Mouse (Mus musculus): ENCODE measurements at regions not wholly inside any gene's neighbourhood (a gene's known extent, or its start where the extent isn't known, plus 50 kb on each side); places are given as distances from the start of the nearest gene placed in this dataset.

DNA sequence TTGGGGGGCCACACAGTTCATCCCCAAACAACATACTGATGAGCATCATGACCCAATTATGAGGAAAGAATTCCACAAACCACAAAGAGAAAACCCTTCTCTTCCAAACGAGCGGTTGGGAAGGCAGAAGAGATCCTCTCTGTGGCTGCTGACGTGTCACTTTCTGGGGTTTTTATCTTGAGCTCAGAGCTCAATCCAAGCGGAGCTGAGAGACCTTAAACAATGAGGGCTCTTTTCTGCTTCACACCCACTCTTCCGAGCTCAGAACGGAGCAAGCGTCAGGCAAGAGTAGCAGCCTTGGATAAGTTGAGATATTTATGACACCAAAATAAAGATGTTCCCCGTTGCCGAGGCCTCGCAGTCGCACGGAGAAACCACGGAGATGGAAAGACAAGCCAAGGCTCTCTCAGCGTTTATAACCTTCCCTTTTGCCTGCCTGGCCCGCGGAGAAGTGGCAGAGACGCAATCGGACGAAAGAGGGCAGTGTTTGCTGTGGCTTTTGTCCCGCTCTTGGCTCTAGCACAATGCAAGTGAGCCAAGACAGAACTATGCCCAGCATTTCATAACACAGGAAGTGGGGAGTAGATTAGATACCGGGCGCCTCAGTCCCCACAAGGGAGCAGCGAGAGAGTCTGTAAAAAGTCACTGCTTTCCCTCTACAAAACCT is 100.7 kb downstream of the Chic2 start:
- peak; percentile 74 to 80 for DNase-seq (ENCODE audit: low spot score in 2 of 2)

DNA sequence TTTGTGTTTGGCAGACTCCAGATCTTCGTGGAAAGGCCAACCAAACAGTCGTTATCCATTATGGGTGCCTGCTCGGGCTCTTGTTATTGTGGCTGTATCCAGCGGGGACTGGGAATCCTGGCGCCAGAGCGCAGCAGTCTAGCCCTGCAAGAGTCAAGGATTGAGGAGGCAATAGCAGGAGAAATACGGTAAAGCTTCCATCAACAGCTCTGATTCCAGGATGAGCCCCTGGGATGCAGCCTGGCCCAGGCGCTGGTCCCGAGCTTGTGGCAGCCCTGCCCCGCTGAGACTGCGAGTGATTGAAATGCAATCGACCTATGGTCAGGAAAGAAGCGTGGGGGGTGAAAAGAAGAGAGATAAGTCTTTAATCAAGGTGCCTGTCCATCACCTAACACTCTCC is 103.1 kb downstream of the Chic2 start:
- no peak for DNase-seq (ENCODE audit: low spot score in 2 of 2)

DNA sequence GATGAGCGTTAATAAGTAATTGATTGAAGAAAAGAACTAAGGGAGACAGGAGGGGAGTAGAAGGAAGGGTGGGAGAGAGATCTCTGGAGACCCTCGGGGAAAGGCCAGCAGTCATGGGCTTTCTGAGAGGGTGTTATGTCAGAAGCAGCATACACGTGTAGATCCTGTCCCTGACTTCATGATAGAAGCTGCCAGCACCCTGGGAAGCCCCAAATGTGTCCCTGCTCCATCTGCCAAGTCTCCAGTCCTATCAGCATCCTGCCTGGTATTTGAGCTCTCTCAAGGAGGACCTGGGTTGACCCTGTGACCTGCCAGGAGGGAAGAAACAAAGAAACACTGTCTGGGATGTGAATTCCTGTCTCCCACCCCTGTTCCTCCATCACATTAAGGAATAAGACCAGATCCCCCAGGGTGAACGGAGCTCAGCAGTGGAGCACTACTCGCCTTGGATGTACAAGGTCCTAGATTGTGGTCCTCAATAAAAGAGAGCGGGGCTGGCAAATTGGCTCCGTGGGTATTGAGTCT is 107.1 kb downstream of the Chic2 start:
- no peak for DNase-seq (ENCODE audit: low spot score in 2 of 2)

DNA sequence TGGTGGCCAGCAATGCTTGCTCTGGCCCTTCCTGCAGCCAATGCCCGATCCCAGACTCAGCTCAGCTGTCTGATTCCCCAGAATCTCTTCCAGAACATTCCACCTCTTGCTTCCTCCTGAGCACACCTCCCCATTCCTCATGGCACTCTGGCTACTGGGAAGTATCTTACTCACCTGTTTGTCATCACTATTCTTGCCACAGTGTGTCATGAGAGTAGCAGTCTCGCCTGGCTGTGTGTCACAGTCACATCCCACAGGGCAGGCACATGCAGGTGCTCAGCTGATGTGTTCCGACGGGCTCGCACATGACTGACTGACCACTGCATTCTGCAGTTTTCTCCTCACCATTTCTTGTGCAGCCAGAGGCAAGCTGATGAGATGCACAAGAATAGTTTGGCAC is 108.5 kb downstream of the Chic2 start:
- no peak for DNase-seq (ENCODE audit: low spot score in 2 of 2)

DNA sequence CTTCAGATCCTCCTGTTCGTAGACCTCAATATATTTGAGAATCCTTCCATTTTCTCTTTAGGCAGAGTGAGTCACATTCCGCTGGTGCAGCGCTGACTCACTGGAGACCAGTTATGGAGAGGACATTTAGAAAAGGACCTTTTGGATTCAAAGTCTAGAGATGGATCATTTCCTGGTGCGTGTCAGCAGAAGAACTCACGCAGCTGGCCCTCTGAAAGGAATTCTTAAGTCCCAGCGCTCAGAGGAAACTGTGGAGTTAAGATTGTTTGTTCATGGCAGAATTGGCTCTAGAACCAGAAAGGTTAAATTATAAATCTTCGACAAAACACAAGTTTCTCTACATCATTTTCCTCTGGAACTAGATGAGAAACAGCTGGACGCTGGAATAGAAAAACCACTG is 108.9 kb downstream of the Chic2 start:
- DNase-seq (ENCODE audit: low spot score in 2 of 2) = no peak

DNA sequence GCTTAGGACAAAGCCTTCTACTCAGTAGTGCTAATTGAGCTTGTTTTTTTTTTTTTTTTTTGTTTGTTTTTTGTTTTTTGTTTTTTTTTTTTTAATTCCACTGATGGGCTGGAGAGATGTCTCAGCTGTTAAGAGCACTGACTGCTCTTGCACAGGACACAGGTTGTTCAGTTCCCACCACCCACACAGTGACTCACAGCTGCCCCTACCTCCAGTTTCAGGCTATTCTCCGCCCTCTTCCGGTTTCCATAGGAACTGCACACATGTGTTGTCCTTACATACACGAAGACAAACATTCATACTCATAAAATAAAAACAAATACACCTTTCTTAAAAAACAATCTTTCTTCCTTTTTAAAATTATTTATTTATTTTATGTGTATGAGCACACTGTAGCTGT is 111.3 kb downstream of the Chic2 start:
- DNase-seq (ENCODE audit: low spot score in 2 of 2) = no peak

DNA sequence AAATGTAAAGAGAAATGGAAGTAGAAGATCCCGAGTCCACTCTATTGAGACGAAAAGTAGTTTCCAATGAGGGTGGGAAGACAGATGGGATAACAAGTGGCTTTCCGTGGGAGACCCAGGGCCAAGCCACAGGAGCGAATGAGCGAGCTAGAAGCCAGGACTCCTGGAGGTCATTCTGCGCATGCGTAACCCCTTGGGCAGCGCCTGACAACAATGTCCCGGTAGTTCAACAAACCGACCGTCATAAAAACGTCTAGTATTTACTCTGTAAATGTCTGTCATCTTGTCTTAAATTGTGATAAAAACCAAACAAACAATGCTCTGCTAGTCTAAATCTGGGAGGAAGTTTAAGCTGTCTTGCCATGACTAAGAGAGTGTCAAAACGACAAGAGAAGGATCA is 112.4 kb downstream of the Chic2 start:
- no peak for DNase-seq (ENCODE audit: low spot score in 2 of 2)

DNA sequence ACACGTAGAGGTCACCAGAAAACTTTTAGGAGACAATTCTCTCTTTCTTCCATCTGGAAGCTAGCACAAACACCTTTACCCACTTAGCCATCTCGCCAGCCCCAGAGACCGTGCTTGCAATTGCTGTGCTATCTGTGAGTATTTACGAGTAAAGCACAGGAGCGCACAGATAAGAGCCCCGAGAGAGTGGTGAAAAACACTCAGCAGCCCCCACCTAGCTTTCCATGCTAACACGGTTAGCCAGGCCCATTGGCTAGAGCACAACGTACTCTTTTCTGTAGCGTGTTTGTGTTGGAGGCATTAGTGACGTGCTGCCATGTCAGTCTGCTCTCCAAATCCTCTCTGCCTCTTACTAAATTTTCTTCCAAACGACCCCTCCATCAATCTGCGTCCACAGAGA is 112.8 kb downstream of the Chic2 start:
- no peak for DNase-seq (ENCODE audit: low spot score in 2 of 2)

DNA sequence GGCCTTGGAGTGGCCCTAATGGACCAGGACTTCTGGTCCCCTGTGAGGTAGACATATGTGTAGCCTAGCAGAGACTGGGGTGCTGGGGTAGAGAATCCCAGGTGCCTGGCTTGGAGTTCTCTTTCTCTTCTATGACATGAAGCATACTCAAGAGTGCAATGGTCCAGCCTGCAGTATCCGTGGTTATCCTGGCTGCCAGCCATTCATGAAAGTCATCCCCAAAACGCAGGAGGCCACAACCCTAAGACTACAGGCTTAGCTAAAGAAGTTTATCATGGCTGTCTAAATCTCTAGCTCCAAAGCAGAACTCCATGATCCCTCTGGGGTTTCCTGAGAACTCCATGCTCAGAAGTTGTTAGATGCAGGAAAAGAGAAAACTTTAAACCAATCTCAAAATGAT is 117.0 kb downstream of the Chic2 start:
- no peak for DNase-seq (ENCODE audit: low spot score in 2 of 2)

DNA sequence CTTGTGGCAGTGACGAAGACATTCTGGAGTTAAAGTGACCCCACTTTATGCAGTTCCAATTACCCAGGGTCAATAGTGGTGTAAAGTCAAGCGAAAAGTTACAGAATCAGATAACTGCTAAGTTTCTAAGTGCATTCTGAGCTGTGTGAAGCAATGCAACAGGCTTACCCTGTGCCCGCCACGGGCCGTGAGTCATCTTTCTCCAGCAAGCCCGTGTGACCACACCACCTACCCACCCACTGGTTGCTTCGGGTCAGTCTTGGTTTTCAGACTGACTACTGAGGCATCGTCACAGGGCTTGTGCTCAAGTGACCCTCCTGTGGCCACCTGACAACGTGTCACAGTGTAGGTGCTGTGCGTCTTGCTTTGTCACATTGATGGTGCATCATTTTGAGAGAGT is 118.8 kb downstream of the Chic2 start:
- DNase-seq (ENCODE audit: low spot score in 2 of 2) = no peak

DNA sequence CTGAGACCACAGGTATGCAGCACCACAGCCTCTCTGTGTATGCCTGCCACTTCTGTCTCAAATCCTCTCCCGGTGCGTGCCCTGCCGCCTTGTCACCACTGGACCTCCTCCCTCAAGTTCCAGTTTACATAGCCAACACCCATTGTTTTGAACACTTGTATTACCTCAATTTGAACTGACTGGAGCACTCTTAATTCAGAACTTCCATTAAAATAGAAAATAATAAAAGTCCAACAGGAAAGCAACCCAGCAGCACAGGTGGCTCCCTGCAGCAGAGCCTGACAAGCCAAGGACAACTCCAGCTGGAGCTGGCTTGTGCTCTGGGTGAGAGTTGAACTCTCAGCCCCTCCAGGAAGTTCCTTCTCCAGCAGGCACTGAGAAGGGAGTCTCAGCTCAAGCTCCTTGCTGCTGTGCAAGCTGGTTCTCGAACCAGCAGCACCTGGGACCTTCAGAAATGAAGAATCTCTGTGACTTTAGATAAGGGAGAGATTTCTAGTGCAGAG is 120.5 kb downstream of the Chic2 start:
- no peak for DNase-seq (ENCODE audit: low spot score in 2 of 2)

DNA sequence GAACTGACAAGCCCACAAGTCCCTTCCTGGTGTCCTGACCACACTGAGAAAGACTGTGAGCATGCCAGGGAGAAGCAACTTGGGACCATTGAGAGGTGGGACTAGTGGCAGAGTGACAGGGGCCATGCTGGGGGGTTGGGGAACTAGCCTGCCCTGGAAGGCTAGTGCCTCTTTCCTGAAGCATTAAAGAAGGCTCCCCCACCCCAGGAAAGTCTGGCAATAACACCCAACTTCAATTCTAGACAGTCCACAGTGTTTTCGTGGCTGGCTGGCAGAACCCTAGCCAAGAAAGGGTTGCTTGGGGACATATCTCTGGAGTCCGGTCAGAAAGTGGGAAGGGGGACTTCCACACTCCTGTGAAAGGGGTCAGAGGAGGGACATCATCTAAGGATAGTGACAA is 121.2 kb downstream of the Chic2 start:
- DNase-seq (ENCODE audit: low spot score in 2 of 2) = no peak

DNA sequence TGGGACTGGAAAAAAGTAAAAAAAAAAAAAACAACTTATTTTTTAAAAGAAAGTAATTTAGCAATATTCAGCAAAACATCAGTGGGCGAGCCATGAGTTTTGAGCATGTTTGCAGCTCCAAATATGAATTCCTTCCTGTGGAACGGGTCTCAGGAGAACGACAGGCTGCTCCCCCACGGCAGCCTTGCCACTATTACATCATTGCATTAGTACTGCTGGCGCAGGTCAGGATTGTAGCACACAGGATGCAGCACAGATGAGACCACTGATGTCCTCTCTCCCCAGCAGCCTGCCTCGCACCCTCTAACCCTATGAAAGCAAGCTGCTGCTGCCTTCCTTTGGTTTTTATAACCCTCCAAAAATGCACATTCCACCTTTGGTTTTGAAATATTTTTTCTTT is 121.7 kb downstream of the Chic2 start:
- no peak for DNase-seq (ENCODE audit: low spot score in 2 of 2)

DNA sequence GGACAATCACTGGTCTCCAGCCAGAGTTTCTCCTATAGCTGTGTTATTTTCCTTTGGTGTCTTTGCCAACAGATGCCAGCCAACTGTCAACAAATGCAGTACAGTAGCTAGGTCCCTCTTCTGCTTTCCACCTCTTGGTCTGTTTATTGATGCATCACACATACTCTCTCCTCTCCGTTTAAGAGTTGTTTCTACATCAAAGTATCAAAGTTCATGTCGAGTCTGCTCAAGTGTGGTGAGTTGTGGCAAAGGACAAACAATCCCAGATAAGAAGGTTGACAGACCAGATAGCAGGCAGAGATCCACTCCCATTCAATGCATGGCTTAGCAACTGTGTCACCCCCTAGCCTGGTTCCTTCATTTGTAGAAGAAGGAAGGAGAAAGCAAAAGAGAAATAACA is 123.6 kb downstream of the Chic2 start:
- DNase-seq (ENCODE audit: low spot score in 2 of 2) = no peak

DNA sequence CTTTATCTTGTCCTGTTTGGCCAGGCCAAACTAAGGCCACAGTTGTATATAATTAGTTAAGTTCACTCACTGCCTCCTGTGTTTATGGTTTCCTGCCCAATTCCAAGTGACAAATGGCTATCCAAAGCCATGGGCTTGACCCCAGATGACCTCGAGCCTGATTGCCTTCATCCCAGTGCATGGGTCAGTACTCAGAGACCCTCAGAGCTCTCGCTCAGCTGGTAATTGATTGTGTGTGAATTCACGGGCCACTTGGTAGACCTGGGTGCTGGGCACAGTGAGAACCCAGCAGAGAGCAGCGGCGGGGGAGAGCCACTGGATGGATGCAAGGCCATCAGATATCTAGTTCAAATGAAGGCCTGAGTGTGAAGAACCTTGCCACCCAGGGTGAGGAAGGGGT is 124.1 kb downstream of the Chic2 start:
- DNase-seq (ENCODE audit: low spot score in 2 of 2) = no peak

DNA sequence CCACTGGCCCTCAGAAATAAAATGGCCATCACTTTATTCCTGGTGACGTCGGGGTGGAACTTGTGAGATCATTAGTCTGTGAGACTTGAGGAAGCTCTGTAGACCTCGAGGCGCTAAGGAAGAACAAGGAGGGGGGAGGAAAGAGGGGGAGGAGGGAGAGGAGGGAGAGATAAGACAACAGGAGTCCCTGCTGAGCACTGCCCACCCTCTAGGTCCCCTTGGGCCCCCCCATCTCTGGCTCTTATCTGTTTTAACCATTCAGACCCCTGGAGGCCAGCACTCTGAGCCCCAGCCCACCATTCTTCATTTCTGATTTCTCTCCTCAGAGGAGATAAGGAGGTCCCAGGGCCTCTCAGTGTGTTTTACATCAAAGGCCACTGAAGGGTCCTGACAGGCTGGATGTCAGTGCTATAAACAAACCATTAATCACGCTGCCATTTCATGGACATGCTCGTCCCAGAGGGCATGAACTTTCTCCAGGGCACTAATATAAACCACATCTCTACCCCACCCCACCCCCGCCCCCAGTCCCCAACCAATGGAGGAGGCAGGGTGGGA is 139.0 kb downstream of the Chic2 start:
- no peak for DNase-seq (ENCODE audit: low spot score in 2 of 2)

DNA sequence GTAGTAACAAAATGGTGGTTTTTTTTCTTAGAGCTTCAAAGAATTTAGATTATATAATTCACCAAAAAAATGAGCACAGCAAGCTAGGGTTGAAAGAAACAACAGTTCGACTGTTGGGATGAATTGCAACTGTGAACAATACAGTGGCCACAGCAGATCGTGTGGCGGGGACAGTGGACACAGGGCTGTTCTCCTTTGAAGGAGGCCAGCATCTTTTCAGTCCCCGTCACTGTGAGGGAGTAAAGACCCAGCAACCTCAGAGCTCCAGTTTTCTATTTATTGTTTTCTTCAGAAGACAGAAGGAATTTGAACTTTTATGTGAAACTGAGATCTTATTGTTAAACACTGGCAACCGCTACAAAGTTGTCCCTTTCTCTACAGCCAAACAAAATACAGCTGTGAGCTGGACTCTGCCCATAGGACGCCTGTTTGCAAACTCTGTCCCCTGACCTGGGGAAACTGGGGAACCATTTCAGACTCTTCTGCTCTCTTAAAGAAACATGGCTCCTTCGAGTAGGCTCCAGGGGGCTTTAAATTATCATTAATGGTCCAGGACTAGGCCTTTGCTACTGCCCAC is 139.6 kb downstream of the Chic2 start:
- no peak for DNase-seq (ENCODE audit: low spot score in 2 of 2)

DNA sequence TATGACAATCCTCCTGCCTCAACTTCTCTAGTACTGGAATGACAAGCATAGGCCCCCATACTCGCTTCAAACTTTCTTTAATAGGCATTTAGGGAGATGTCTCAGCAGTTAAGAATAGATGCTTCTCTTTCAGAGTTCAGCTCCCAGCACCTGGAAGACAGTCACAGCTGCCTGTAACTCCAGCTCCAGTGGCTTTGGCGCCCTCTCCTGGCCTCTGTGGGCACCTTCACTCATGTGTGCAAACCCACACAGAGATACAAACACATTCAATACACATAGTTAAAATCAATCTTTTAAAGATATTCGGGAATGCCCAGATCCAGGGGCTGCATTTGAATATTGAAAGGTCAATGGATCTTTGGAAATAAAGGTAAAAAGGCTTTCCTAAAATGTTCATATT is 140.2 kb downstream of the Chic2 start:
- DNase-seq (ENCODE audit: low spot score in 2 of 2) = no peak

DNA sequence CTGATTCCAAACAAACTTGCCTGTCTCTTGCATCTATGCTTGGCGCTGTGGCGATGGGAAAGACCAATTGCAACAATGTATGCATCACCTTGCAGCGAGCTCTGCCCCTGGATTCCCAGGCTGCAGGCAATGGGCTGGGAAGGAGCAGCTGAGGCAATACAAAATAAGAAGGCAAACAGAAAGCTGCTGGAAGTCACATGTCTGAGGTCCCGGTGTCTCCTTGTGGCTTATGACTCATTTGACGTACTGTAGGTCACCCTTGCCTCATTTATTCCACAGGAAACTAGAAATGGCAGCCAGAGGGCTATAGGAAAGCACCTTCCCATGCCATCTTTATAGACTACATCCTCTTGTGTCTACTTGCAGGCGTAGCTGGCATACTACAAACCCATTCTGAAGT is 140.9 kb downstream of the Chic2 start:
- no peak for DNase-seq (ENCODE audit: low spot score in 2 of 2)

DNA sequence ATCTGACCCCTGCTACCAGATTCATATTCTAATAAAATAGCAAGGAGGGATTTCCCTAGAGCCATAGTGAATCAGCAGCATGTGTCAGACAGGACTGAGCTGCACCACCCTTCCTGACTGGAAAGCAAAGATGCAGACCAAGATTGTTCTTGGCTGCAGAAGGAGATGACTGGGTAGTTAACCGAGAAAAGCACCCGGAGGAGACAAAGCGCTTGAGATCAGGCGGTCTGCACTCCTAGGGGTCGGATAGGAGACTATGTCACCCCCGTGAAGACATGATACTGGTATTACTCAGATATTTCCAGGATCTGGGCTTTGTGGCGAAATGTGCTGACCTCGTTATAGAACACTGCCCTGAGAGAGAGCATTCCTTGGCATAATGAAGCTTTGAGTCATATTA is 147.4 kb downstream of the Chic2 start:
- no peak for DNase-seq (ENCODE audit: low spot score in 2 of 2)

DNA sequence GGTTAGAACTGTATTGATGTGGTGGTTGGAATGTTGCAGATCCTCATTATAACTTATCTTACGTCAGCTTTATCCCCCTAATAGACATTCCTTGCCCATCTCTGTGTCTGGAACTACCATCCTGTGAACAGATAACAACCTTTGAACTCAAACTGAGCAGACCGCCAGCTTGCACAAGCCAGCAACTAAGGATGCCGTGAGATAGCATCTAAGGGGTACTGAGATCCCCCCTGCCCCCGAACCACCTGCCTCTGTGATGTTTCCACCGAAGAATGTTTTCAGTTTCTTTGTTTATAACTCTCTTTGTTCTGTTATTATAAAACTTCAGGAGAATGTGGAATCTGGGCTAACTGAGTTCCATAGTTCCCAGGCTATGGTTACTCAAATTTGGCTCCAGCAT is 151.3 kb downstream of the Chic2 start:
- DNase-seq (ENCODE audit: low spot score in 2 of 2) = no peak

DNA sequence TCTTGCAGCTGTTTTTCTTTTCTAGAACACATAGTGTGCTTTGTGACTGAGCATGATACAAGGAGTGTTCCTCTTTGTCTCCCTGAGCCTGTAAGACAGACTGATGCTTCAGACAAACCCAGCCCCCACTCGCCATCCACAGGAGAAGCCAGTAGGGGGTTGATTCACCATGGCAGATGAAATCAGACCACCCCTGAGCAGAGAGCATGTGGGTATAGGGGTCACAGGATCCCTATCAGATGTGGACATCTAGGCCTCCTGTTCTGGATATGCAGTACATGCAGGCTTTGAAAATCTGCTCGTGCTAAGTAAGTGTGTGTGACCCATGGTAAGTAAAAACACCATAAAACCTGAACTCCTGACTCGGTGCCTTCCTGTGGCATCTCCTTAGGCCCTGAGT is 153.0 kb downstream of the Chic2 start:
- no peak for DNase-seq (ENCODE audit: low spot score in 2 of 2)

DNA sequence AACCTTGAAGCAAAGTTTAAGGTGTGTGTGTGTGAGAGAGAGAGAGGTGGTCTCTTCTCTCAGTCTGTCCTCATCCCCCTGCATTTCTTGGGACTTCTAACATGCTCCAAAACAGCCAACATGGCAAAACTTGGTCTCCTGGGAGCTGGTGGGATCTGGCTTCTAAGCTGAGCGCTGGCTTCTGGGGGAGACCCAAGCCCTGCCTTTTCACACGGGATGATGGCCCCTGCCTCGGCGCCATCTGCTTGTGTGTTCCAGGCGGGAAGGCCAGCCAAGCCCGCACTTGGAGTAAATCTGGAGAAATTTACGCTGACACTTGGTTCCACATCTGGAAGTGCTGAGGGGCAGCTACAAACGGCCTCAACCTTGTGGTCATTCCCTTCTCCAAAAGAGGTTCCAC is 155.6 kb downstream of the Chic2 start:
- no peak for DNase-seq (ENCODE audit: low spot score in 2 of 2)

Data from adrenal gland, adult 18-20 months (tissue).